Mouse (Mus musculus) spleen, adult 2 months (tissue): ENCODE measurements around the gene Otop3. TPM values are rescaled to one million over a fixed set of nuclear protein-coding genes. Genes with fewer than 3 reads are reported as not detected.

Experiments used
- DNase-seq, 2 experiments: peaks; one replicate each; pipeline versions ENCODE4 v3.0.0 to v3.0.0-alpha.2; 2012 to 2021; ENCODE audit warnings: low spot score in 2 of 2, low read depth in 1 of 2
- H3K27ac ChIP-seq: fragments of 200-500 bp; 2 replicates; pipeline ENCODE4 v1.5.1; 2012; ENCODE audit warnings: low read length, inconsistent platforms; ENCODE audit not compliant: insufficient read depth
- H3K27me3 ChIP-seq: fragments of 200-500 bp; 2 replicates; pipeline ENCODE4 v1.6.1; 2012; ENCODE audit warnings: mild to moderate bottlenecking, moderate library complexity, low read length, inconsistent platforms; ENCODE audit not compliant: control insufficient read depth, insufficient read depth
- H3K36me3 ChIP-seq: fragments of 200-500 bp; 2 replicates; pipeline ENCODE4 v1.6.1; 2012; ENCODE audit warnings: mild to moderate bottlenecking, low read length, inconsistent platforms; ENCODE audit not compliant: control insufficient read depth, insufficient read depth
- H3K4me1 ChIP-seq: fragments of 200-500 bp; 2 replicates; pipeline ENCODE4 v1.6.1; 2011; ENCODE audit warnings: inconsistent platforms; ENCODE audit not compliant: control insufficient read depth, insufficient read depth, insufficient read length
- H3K4me3 ChIP-seq: fragments of 200-500 bp; 2 replicates; pipeline ENCODE4 v1.5.1; 2011; ENCODE audit warnings: mild to moderate bottlenecking, inconsistent platforms; ENCODE audit not compliant: insufficient read depth, insufficient read length; ENCODE audit errors: extremely low read depth
- CTCF ChIP-seq: fragments of 200-500 bp; IDR thresholded peaks from 2 replicates; pipeline ENCODE4 v1.5.1; 2011; ENCODE audit warnings: mild to moderate bottlenecking, inconsistent platforms; ENCODE audit not compliant: insufficient read depth, insufficient read length, insufficient replicate concordance; ENCODE audit errors: extremely low read depth
- POLR2A ChIP-seq: fragments of 200-500 bp; IDR thresholded peaks from 2 replicates; pipeline ENCODE4 v1.6.1; 2011; ENCODE audit warnings: low read depth, low read length, inconsistent platforms
- WGBS: fragments of 180-500 bp; shearing (Covaris S2); methylation state at CpG from one replicate; pipeline ENCODE4 v1.1.7; 2018; 5-methylcytosine and 5-hydroxymethylcytosine counted together
- polyA plus RNA-seq: library from polyadenylated mRNA; depleted of rRNA; stranded (reverse); fragments of >200 nt; gene quantifications from 2 replicates; pipeline ENCODE4 v1.2.3, GENCODE M21; 2012; rRNA removed

Gene Otop3
- polyA plus RNA-seq, 1 experiment = not detected

GRCm38 (mm10) chr11:115391358-115391757 is 56.8 kb downstream of the Otop3 start:
- Histone ChIP-seq H3K4me1 (no peaks in the 10 kb centered on the region), H3K27ac (no peak overlapping the region), H3K4me3 (no peak overlapping the region), H3K36me3 (no peaks in the 10 kb centered on the region), H3K27me3 (peaks cover 5% of the 10 kb centered on the region; the same call in 1 of the 2 replicates)
- TF ChIP-seq POLR2A = no peak
- no peak for TF ChIP-seq CTCF
- WGBS = 89% methylated on average over 7 of the region's 7 CpGs
- no peak for DNase-seq

- H3K27ac ChIP-seq = no peak overlapping the region
- 88% methylated on average over 34 of the region's 34 CpGs for WGBS
- H3K4me1 ChIP-seq = no peaks in the 10 kb centered on the region
- H3K4me3 ChIP-seq = no peak overlapping the region
- no peaks in the 10 kb centered on the region for H3K36me3 ChIP-seq
- DNase-seq = no peak
- peaks cover 5% of the 10 kb centered on the region; the same call in 1 of the 2 replicates for H3K27me3 ChIP-seq
- no peak for TF ChIP-seq CTCF
These were observed 59.3 kb downstream of the Otop3 start for GRCm38 (mm10) chr11:115393721-115394325.

Other genes with a start within 250 kb of the Otop3 start
- gene Rab37, start 243.3 kb upstream of the Otop3 start, polyA plus RNA-seq = 7.8 and 7.9 TPM in 2 replicates
- gene Cd300lf, start 200.7 kb upstream of the Otop3 start, polyA plus RNA-seq = 24.7 and 31.4 TPM in 2 replicates
- 51.5 and 63.7 TPM in 2 replicates for gene Slc9a3r1, start 171.4 kb upstream of the Otop3 start, polyA plus RNA-seq
- gene Tmem104, start 147.2 kb upstream of the Otop3 start, polyA plus RNA-seq = 16.3 and 16.5 TPM in 2 replicates
- 12.3 and 12.5 TPM in 2 replicates for gene Nat9, start 146.9 kb upstream of the Otop3 start, polyA plus RNA-seq
- 9.5 and 13.7 TPM in 2 replicates for gene Grin2c, start 67.5 kb upstream of the Otop3 start, polyA plus RNA-seq
- 18.7 and 24.6 TPM in 2 replicates for gene Fdxr, start 57.7 kb upstream of the Otop3 start, polyA plus RNA-seq
- 1.1 TPM in 2 replicates for gene Fads6, start 37.1 kb upstream of the Otop3 start, polyA plus RNA-seq
- gene Otop2, start 27.6 kb upstream of the Otop3 start, polyA plus RNA-seq = not detected in 2 replicates
- 2.0 TPM in 2 replicates for gene Ush1g, start 12.7 kb upstream of the Otop3 start, polyA plus RNA-seq
- gene Hid1, start 33.0 kb downstream of the Otop3 start, polyA plus RNA-seq = 17.9 and 18.3 TPM in 2 replicates
- 7.0 and 8.4 TPM in 2 replicates for gene Cdr2l, start 47.2 kb downstream of the Otop3 start, polyA plus RNA-seq
- gene Mrpl58, start 69.0 kb downstream of the Otop3 start, polyA plus RNA-seq = 42.8 and 48.3 TPM in 2 replicates
- 34.5 and 40.4 TPM in 2 replicates for gene Atp5h, start 85.2 kb downstream of the Otop3 start, polyA plus RNA-seq
- gene Kctd2, start 85.4 kb downstream of the Otop3 start, polyA plus RNA-seq = 21.8 and 24.5 TPM in 2 replicates
- not detected in 2 replicates for gene Trim80, start 105.8 kb downstream of the Otop3 start, polyA plus RNA-seq
- 8.0 and 8.8 TPM in 2 replicates for gene Slc16a5, start 127.7 kb downstream of the Otop3 start, polyA plus RNA-seq
- gene Armc7, start 140.9 kb downstream of the Otop3 start, polyA plus RNA-seq = 31.0 and 40.3 TPM in 2 replicates
- 59.1 and 73.6 TPM in 2 replicates for gene Nt5c, start 157.1 kb downstream of the Otop3 start, polyA plus RNA-seq
- gene Jpt1, start 179.7 kb downstream of the Otop3 start, polyA plus RNA-seq = 178 and 269 TPM in 2 replicates
- gene Sumo2, start 201.5 kb downstream of the Otop3 start, polyA plus RNA-seq = 25.8 and 28.3 TPM in 2 replicates
- gene Nup85, start 229.7 kb downstream of the Otop3 start, polyA plus RNA-seq = 41.4 and 42.4 TPM in 2 replicates